Mouse (Mus musculus): ENCODE results near the gene Acp4. TPM values are rescaled to one million over a fixed set of nuclear protein-coding genes. Genes with fewer than 3 reads are reported as not detected.
"Not testable (repeated sequence)": the region's sequence is repeated elsewhere in the genome, so short reads cannot be mapped to it uniquely, and the experiment has no call there.

Gene Acp4
- polyA plus RNA-seq (2016; fragmentation: Nextera tagmentation; extraction: Ambion mirVana), result 0.15 and 0.18 TPM in 2 replicates

DNA sequence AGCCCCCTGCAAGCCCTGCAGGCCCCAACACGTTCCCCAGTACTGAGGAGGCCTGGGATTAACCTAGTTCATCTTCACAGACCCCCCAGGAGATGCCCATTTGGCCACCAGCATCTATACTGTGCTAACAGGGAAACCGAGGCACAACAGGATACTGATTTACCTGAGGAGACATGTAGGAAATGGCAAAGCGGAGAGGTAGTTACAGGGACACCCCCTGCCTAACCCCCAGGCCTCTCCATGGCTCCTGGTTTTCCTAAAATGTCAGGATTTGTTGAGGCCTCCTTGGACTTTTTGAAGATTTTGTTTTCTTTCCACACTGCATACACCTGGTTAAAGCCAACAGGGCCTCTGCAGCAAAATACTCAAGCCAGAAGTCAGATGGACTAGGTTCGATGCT is at the start of gene Acp4:
Acp4 (minus strand) TSS at position 101 of the 400 bp plus-strand sequence.
- Histone ChIP-seq H3K27ac (no peak within 1 kb of the TSS), H3K9me3 (replicated peaks) (no peaks in the 10 kb centered on the region), H3K36me3 (peaks cover 27% of the 10 kb centered on the region), H3K4me3 (no peak within 1 kb of the TSS), H3K27me3 (ENCODE audit: low read depth, poor library complexity, severe bottlenecking) (peaks cover 14% of the 10 kb centered on the region), H3K4me1 (no peaks in the 10 kb centered on the region)
- DNase-seq (ENCODE audit: low spot score), result no peak
- 83% methylated on average over 4 of the region's 4 CpGs for whole genome bisulfite sequencing

DNA sequence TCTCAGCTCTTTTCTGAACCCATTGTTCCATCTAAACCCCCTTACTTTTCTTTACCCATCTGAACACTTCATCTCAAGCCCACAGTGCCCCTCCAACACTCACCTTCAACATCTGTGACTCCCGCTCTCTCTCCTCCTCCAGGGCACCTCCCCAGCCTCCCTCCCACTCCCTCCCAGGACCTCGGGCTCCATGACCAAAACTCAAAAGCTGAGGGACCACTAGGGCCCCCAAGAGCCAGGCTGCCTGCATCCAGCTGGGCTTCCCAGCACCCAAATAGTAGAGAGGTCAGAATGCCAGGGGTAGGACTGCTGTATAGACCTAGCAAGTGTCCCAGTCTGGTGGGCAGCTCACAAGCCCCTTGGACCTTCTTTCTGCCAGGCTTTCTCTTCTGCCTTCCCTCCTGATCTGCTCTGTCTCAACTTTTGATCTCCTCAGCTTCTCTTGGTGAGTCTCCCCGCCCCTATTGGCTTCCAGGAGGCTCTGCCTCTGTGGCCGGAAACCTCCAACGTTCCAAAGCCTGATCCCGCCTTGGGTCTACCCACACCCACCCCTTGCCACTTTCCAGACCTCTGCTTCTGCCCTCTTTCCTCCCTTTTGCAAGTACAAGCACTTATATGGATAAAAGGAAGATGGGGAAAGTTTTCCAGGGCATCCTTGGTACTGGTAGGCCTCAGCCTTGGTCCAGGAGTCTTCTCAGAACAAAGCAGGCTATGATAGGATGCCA is 49.5 kb upstream of the Acp4 start, which contains the start of gene Clec11a:
Clec11a (minus strand) TSS at position 387 of the 725 bp plus-strand sequence.
- peaks cover 52% of the 10 kb centered on the region for H3K4me1 ChIP-seq
- DNase-seq (ENCODE audit: low spot score), result no peak
- H3K9me3 ChIP-seq (replicated peaks), result no peaks in the 10 kb centered on the region
- H3K27ac ChIP-seq, result peak within 1 kb of the TSS; percentile 97; the same call in 1 of the 2 replicates
- WGBS, result 55% methylated on average over 6 of the region's 6 CpGs
- no peaks in the 10 kb centered on the region for H3K36me3 ChIP-seq
- H3K27me3 ChIP-seq (ENCODE audit: low read depth, poor library complexity, severe bottlenecking), result peaks cover 59% of the 10 kb centered on the region
- peak within 1 kb of the TSS; percentile 74 for H3K4me3 ChIP-seq

GRCm38 (mm10) chr7:44305686-44306085 is 48.5 kb upstream of the Acp4 start:
- Histone ChIP-seq H3K9me3 (replicated peaks) (no peaks in the 10 kb centered on the region), H3K4me3 (peak overlapping the region; percentile 74), H3K27ac (peak overlapping the region; percentile 97; the same call in 1 of the 2 replicates), H3K27me3 (ENCODE audit: low read depth, poor library complexity, severe bottlenecking) (peaks cover 49% of the 10 kb centered on the region), H3K36me3 (no peaks in the 10 kb centered on the region), H3K4me1 (peaks cover 42% of the 10 kb centered on the region)
- 8% methylated on average over 16 of the region's 16 CpGs for WGBS
- DNase-seq (ENCODE audit: low spot score), result no peak

DNA sequence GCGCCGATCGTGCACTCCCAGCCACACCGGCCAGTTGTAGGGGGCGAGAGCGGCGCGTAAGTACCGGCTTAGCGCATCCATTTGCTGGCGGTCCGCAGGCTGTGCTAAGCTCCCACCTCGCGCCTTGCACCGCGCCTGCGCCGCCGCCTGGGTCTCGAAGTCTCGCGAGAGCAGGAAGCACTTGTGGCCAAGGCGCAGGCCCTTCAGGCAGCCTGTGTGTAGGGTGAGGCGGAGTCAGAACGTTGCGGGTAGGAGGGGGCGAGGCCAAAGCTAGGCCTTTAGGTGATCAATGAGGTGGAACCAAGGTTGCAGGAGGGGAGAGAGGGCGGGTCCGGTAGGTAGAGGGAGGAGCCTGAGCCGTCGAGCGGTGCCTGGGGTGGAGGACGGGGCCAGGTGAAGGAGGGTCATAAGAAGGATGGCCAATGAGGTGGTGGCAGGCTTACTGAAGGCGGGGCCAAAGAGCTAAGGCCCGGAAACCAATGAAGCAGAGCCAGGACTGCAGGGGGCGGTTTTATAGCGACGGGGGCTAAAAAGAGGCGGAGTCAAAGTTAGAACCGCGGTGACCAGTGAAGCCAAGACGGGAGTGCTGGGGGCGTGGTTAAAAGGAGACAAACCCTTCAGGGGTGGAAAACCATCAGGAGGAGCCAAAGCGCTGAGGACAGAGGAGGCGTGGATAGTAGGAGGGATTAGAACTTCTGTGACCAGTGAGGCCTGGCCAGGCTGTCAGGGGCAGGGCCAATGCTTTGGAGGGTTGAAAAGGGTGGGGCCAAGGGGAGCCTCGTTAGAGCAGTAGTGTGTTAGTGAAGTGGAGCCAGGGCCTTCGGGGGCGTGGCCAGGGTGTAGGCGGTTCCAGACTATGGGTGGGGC is 47.8 kb upstream of the Acp4 start:
- DNase-seq (ENCODE audit: low spot score), result peak; percentile 96
- Histone ChIP-seq H3K27ac (peak overlapping the region; percentile 97), H3K27me3 (ENCODE audit: low read depth, poor library complexity, severe bottlenecking) (peaks cover 42% of the 10 kb centered on the region), H3K9me3 (replicated peaks) (no peaks in the 10 kb centered on the region), H3K4me3 (peak overlapping the region; percentile 74), H3K4me1 (peaks cover 35% of the 10 kb centered on the region), H3K36me3 (no peaks in the 10 kb centered on the region)
- WGBS, result under 1% methylated on average over 49 of the region's 49 CpGs

DNA sequence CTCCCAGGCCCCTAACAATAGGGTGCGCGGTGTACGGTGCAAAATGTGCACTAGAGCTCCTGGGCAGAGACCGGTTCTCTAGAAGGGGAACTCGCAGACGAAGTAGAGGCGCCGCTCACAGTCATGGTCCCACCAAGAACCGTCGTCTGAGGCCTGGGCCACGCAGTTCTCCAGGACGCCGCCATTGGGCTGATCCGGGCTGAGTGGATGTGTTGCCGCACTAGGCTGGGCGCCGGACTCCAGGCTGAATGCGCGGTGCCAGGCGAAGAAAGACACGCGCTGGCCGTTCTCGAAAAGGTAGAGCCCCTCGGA is 47.2 kb upstream of the Acp4 start:
- Histone ChIP-seq H3K9me3 (replicated peaks) (no peaks in the 10 kb centered on the region), H3K4me3 (peak overlapping the region; percentile 74), H3K4me1 (peaks cover 32% of the 10 kb centered on the region), H3K27ac (peak overlapping the region; percentile 97), H3K27me3 (ENCODE audit: low read depth, poor library complexity, severe bottlenecking) (peaks cover 36% of the 10 kb centered on the region), H3K36me3 (no peaks in the 10 kb centered on the region)
- under 1% methylated on average over 25 of the region's 25 CpGs for WGBS
- DNase-seq (ENCODE audit: low spot score), result no peak

- Histone ChIP-seq H3K4me1 (peaks cover 32% of the 10 kb centered on the region), H3K4me3 (peak overlapping the region; percentile 74), H3K27me3 (ENCODE audit: low read depth, poor library complexity, severe bottlenecking) (peaks cover 29% of the 10 kb centered on the region), H3K9me3 (replicated peaks) (no peaks in the 10 kb centered on the region), H3K36me3 (no peaks in the 10 kb centered on the region), H3K27ac (peak overlapping the region; percentile 97)
- 87% methylated on average over 14 of the region's 14 CpGs for WGBS
- no peak for DNase-seq (ENCODE audit: low spot score)
Measured at GRCm38 (mm10) chr7:44303346-44304340, 46.5 kb upstream of the Acp4 start.

GRCm38 (mm10) chr7:44297501-44297900 is 40.3 kb upstream of the Acp4 start:
- 81% methylated on average over 2 of the region's 2 CpGs for WGBS

GRCm38 (mm10) chr7:44291418-44291817 is 34.2 kb upstream of the Acp4 start:
- WGBS, result 60% methylated on average over 4 of the region's 4 CpGs
- H3K27ac ChIP-seq, result no peak overlapping the region
- H3K4me1 ChIP-seq, result no peaks in the 10 kb centered on the region
- no peaks in the 10 kb centered on the region for H3K27me3 ChIP-seq (ENCODE audit: low read depth, poor library complexity, severe bottlenecking)
- no peak overlapping the region for H3K4me3 ChIP-seq
- H3K9me3 ChIP-seq (replicated peaks), result no peaks in the 10 kb centered on the region
- H3K36me3 ChIP-seq, result no peaks in the 10 kb centered on the region
- DNase-seq (ENCODE audit: low spot score), result no peak

More at GRCm38 (mm10) chr7:44297501-44297900, 40.3 kb upstream of the Acp4 start:
- H3K36me3 ChIP-seq; DNase-seq (ENCODE audit: low spot score); H3K9me3 ChIP-seq (replicated peaks); H3K27ac ChIP-seq; H3K4me3 ChIP-seq; H3K4me1 ChIP-seq; H3K27me3 ChIP-seq (ENCODE audit: low read depth, poor library complexity, severe bottlenecking): not testable (repeated sequence)

- WGBS, result 83% methylated on average over 4 of the region's 4 CpGs
- Histone ChIP-seq H3K36me3 (no peaks in the 10 kb centered on the region), H3K27ac (no peak overlapping the region), H3K27me3 (ENCODE audit: low read depth, poor library complexity, severe bottlenecking) (no peaks in the 10 kb centered on the region), H3K4me3 (no peak overlapping the region), H3K4me1 (no peaks in the 10 kb centered on the region), H3K9me3 (replicated peaks) (no peaks in the 10 kb centered on the region)
- no peak for DNase-seq (ENCODE audit: low spot score)
Measured at GRCm38 (mm10) chr7:44290986-44291385, 33.8 kb upstream of the Acp4 start.

- Histone ChIP-seq H3K9me3 (replicated peaks) (no peaks in the 10 kb centered on the region), H3K4me1 (no peaks in the 10 kb centered on the region), H3K27ac (no peak overlapping the region), H3K36me3 (no peaks in the 10 kb centered on the region), H3K27me3 (ENCODE audit: low read depth, poor library complexity, severe bottlenecking) (no peaks in the 10 kb centered on the region), H3K4me3 (no peak overlapping the region)
- DNase-seq (ENCODE audit: low spot score), result no peak
- whole genome bisulfite sequencing, result 78% methylated on average over 7 of the region's 7 CpGs
Measured at GRCm38 (mm10) chr7:44287760-44288159, 30.6 kb upstream of the Acp4 start.

DNA sequence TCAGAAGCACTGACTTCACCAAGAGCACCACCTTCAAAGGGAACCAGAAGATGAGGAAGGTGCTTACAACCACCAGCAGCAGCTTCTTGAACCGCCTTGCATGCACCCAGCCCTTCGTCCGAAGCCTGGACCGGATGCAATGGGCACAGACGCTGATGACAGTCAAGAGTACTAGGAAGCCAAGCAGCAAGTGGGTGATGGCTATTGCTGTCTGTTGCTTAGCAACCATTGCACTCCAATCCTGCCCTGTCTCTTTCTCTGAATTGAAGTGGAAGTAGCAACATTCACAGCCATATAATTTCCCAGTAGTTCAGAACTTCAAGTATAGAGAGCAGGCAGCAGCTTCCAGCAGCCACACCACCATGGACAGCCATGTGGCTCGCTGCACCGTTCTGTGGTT is 24.4 kb upstream of the Acp4 start:
- no peak overlapping the region for H3K4me3 ChIP-seq

GRCm38 (mm10) chr7:44280959-44281358 is 23.8 kb upstream of the Acp4 start:
- H3K4me3 ChIP-seq, result no peak overlapping the region
- WGBS, result 66% methylated on average over 1 of the region's 1 CpGs
- no peak for DNase-seq (ENCODE audit: low spot score)

More for the DNA sequence above, 24.4 kb upstream of the Acp4 start:
- no peaks in the 10 kb centered on the region for H3K9me3 ChIP-seq (replicated peaks)
- H3K27me3 ChIP-seq (ENCODE audit: low read depth, poor library complexity, severe bottlenecking), result no peaks in the 10 kb centered on the region
- DNase-seq (ENCODE audit: low spot score), result no peak
- H3K27ac ChIP-seq, result no peak overlapping the region
- no peaks in the 10 kb centered on the region for H3K4me1 ChIP-seq
- WGBS, result 80% methylated on average over 7 of the region's 7 CpGs
- no peaks in the 10 kb centered on the region for H3K36me3 ChIP-seq

More at GRCm38 (mm10) chr7:44280959-44281358, 23.8 kb upstream of the Acp4 start:
- Histone ChIP-seq H3K27me3 (ENCODE audit: low read depth, poor library complexity, severe bottlenecking) (peaks cover 5% of the 10 kb centered on the region; the same call in 1 of the 2 replicates), H3K36me3 (no peaks in the 10 kb centered on the region), H3K4me1 (no peaks in the 10 kb centered on the region), H3K9me3 (replicated peaks) (no peaks in the 10 kb centered on the region), H3K27ac (no peak overlapping the region)

Data from limb, embryonic 10.5 days (tissue).